ENCODE assay signal across 25 mouse cellular contexts in the genomic region with DNA sequence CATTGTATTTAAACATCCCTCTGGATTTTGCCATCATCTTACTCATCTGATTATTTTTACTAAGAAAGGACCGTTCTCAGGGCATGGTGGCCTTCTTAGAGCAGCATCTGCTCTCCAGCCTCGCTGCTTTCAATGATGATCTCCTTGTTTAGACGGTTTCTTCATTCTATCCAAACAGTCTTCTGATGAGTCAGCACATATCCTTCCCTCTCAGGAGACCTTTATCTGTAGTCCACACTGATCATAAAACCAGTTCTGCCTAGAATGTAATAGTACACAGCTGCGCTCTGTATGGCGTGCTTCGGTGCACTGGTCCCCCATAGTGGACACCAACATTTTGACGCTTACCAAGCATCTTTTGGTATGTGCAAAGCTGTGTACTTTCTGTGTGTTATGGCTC. TPM values are rescaled to one million over a fixed set of nuclear protein-coding genes. Genes with fewer than 3 reads are reported as not detected.
A peak's percentile ranks its signal among the peaks of the same experiment; 100 is the strongest.
DNase-seq lines count a peak whose midpoint lies in the region; ATAC-seq and TF ChIP-seq lines count a peak whose summit lies in the region.
"Had no signal": no experiment of that assay in that cellular context is flagged by ENCODE, and none has a peak within 500 bp of the region (broad histone marks: within the 10 kb centered on the region; RNA-seq: fewer than 3 reads in every experiment).

No protein-coding gene starts in this region.

- intact Hi-C loops in left cerebral cortex, postnatal 10 days (cut with DNase I), result no loop called here

- TF ChIP-seq CTCF in cerebellum, adult 2 months (IDR thresholded peaks at IDR 0.05; ENCODE audit: borderline replicate concordance, insufficient read depth, low read depth, low read length), result no peak
- TF ChIP-seq CTCF in G1E (IDR thresholded peaks at IDR 0.05; ENCODE audit: low read depth, low read length), result no peak
- TF ChIP-seq CTCF in liver, postnatal 0 days (IDR thresholded peaks at IDR 0.05; ENCODE audit: low read depth), result no peak
- no peak for TF ChIP-seq CTCF in thymus, adult 2 months (IDR thresholded peaks at IDR 0.05; ENCODE audit: borderline replicate concordance, control insufficient read depth, extremely low read depth, insufficient read depth, low read length, poor library complexity)

- no peak for TF ChIP-seq EP300 in liver, postnatal 0 days (IDR thresholded peaks at IDR 0.05; ENCODE audit: low read depth)

- TF ChIP-seq POLR2A in cerebellum, adult 2 months (IDR thresholded peaks at IDR 0.05; ENCODE audit: borderline replicate concordance, insufficient read depth, low read length), result no peak
- TF ChIP-seq POLR2A in thymus, adult 2 months (IDR thresholded peaks at IDR 0.05; ENCODE audit: control insufficient read depth, extremely low read depth, insufficient read depth, low read length, poor library complexity), result no peak

- no peak overlapping the region for H3K4me2 ChIP-seq in intestine, embryonic 16.5 days (ENCODE audit: low read depth, low read length)
- no peak overlapping the region for H3K4me2 ChIP-seq in liver, postnatal 0 days (ENCODE audit: low read depth, low read length)
- H3K4me2 ChIP-seq in kidney, embryonic 16.5 days (replicated peaks; ENCODE audit: low read depth, low read length), result no peak overlapping the region
- H3K4me2 ChIP-seq: heart, embryonic 12.5 days; hindbrain, embryonic 15.5 days; limb, embryonic 15.5 days; midbrain, embryonic 11.5 days; neural tube, embryonic 12.5 days had no signal

- no peak overlapping the region for H3K9ac ChIP-seq in intestine, embryonic 16.5 days (ENCODE audit: low read depth, low read length)
- H3K9ac ChIP-seq in liver, postnatal 0 days (replicated peaks), result no peak overlapping the region
- no peak overlapping the region for H3K9ac ChIP-seq in kidney, embryonic 16.5 days (replicated peaks; ENCODE audit: low read length)
- H3K9ac ChIP-seq: forebrain, postnatal 0 days; heart, embryonic 12.5 days; hindbrain, embryonic 15.5 days; limb, embryonic 15.5 days; neural tube, embryonic 12.5 days had no signal

- 77% methylated on average over 7 of the region's 7 CpGs for WGBS in cerebellum, adult 2 months
- WGBS in intestine, embryonic 16.5 days, result 60% methylated on average over 7 of the region's 7 CpGs
- WGBS in liver, postnatal 0 days (ENCODE audit: insufficient replicate concordance), result 75% methylated on average over 7 of the region's 7 CpGs
- WGBS in kidney, embryonic 16.5 days, result 85% methylated on average over 7 of the region's 7 CpGs
- 92% methylated on average over 7 of the region's 7 CpGs for WGBS in thymus, adult 2 months

- peak overlapping the region; percentile 77; the same call in 1 of the 2 replicates for H3K27ac ChIP-seq in cerebellum, adult 2 months (ENCODE audit: insufficient read depth, low read length)
- no peak overlapping the region for H3K27ac ChIP-seq in intestine, embryonic 16.5 days (ENCODE audit: low read length)
- no peak overlapping the region for H3K27ac ChIP-seq in liver, postnatal 0 days (ENCODE audit: low read depth)
- H3K27ac ChIP-seq in kidney, embryonic 16.5 days (ENCODE audit: low read length), result no peak overlapping the region
- H3K27ac ChIP-seq in thymus, adult 2 months (ENCODE audit: control insufficient read depth, insufficient read depth, low read length), result no peak overlapping the region
- H3K27ac ChIP-seq: forebrain, embryonic 10.5 days; gastrocnemius, adult 2 months; hindbrain, embryonic 15.5 days; limb, embryonic 15.5 days; neural tube, embryonic 12.5 days had no signal

- H3K27me3 ChIP-seq in cerebellum, adult 2 months (ENCODE audit: control insufficient read depth, insufficient read depth, low read length), result no peaks in the 10 kb centered on the region
- H3K27me3 ChIP-seq in G1E (ENCODE audit: insufficient read depth, low read length), result no peaks in the 10 kb centered on the region
- no peaks in the 10 kb centered on the region for H3K27me3 ChIP-seq in intestine, embryonic 16.5 days (replicated peaks; ENCODE audit: control insufficient read depth, insufficient read depth, low read length)
- H3K27me3 ChIP-seq in liver, postnatal 0 days (ENCODE audit: insufficient read depth, low read length), result no peaks in the 10 kb centered on the region
- no peaks in the 10 kb centered on the region for H3K27me3 ChIP-seq in kidney, embryonic 16.5 days (ENCODE audit: insufficient read depth, low read length)
- H3K27me3 ChIP-seq in thymus, adult 2 months (ENCODE audit: control insufficient read depth, insufficient read depth, low read length), result no peaks in the 10 kb centered on the region
- H3K27me3 ChIP-seq: heart, embryonic 12.5 days; hindbrain, embryonic 15.5 days; limb, embryonic 15.5 days; neural tube, embryonic 12.5 days had no signal

- no peak for DNase-seq in cerebellum, adult 2 months
- no peak for DNase-seq in cerebellum, adult 8-10 months
- DNase-seq in G1E (ENCODE audit: low spot score), result peak; percentile 59
- no peak for DNase-seq in liver, postnatal 0 days
- no peak for DNase-seq in thymus, adult 2 months
- DNase-seq in left cerebral cortex, postnatal 10 days (ENCODE audit: extremely low spot score in 1 of 2, low spot score in 2 of 2), result no peak
- DNase-seq: adrenal gland, adult 2 months; cerebellum, adult 9-11 months; embryo, embryonic 11 days; forebrain, postnatal 0 days; gastrocnemius, adult 2 months; heart, postnatal 36 days; kidney, adult 11 months; kidney, postnatal 10 days; right cerebral cortex, adult 18-20 months; thymus, postnatal 4 days had no signal

- H3K36me3 ChIP-seq in G1E (replicated peaks), result peaks cover 12% of the 10 kb centered on the region
- no peaks in the 10 kb centered on the region for H3K36me3 ChIP-seq in intestine, embryonic 16.5 days (ENCODE audit: control insufficient read depth, insufficient read depth, low read length)
- H3K36me3 ChIP-seq in liver, postnatal 0 days (replicated peaks; ENCODE audit: insufficient read depth, low read length), result 0 out of 2 replicates have a peak, but pooled peaks cover 2% of the 10 kb centered on the region
- H3K36me3 ChIP-seq in kidney, embryonic 16.5 days (ENCODE audit: insufficient read depth, low read length), result no peaks in the 10 kb centered on the region
- no peaks in the 10 kb centered on the region for H3K36me3 ChIP-seq in thymus, adult 2 months (ENCODE audit: control insufficient read depth, insufficient read depth, low read length)
- H3K36me3 ChIP-seq: forebrain, embryonic 10.5 days; heart, embryonic 12.5 days; hindbrain, embryonic 15.5 days; limb, embryonic 15.5 days; neural tube, embryonic 12.5 days had no signal

- peak; percentile 80 for ATAC-seq in G1E (ENCODE audit: extremely low read depth, insufficient number of reproducible peaks, low FRiP score, poor library complexity, severe bottlenecking)
- ATAC-seq in intestine, embryonic 16.5 days, result peak; percentile 58; the same call in 1 of the 2 replicates
- ATAC-seq in liver, postnatal 0 days, result peak; percentile 56
- ATAC-seq in kidney, embryonic 16.5 days (ENCODE audit: low FRiP score, low TSS enrichment), result no peak; the same call in 1 of the 2 replicates
- ATAC-seq: forebrain, postnatal 0 days; lung, postnatal 0 days had no signal

- H3K9me3 ChIP-seq in G1E (replicated peaks), result no peaks in the 10 kb centered on the region
- no peaks in the 10 kb centered on the region for H3K9me3 ChIP-seq in intestine, embryonic 16.5 days (ENCODE audit: control insufficient read depth, low read length)
- H3K9me3 ChIP-seq in liver, postnatal 0 days (ENCODE audit: low read length), result no peaks in the 10 kb centered on the region
- H3K9me3 ChIP-seq in kidney, embryonic 16.5 days (ENCODE audit: low read length), result no peaks in the 10 kb centered on the region
- H3K9me3 ChIP-seq: forebrain, embryonic 10.5 days; heart, embryonic 12.5 days; hindbrain, embryonic 15.5 days; limb, embryonic 15.5 days; neural tube, embryonic 12.5 days had no signal

- H3K4me1 ChIP-seq in cerebellum, adult 2 months (ENCODE audit: control insufficient read depth, insufficient read depth, low read length), result peaks cover 29% of the 10 kb centered on the region
- H3K4me1 ChIP-seq in G1E (ENCODE audit: insufficient read depth, low read depth, low read length), result peaks cover 60% of the 10 kb centered on the region
- H3K4me1 ChIP-seq in intestine, embryonic 16.5 days (ENCODE audit: control insufficient read depth, insufficient read depth, low read length), result peaks cover 18% of the 10 kb centered on the region
- peaks cover 3% of the 10 kb centered on the region; the same call in 1 of the 2 replicates for H3K4me1 ChIP-seq in liver, postnatal 0 days (ENCODE audit: insufficient read depth)
- 0 out of 2 replicates have a peak, but pooled peaks cover 5% of the 10 kb centered on the region for H3K4me1 ChIP-seq in kidney, embryonic 16.5 days (ENCODE audit: insufficient read depth, low read length)
- H3K4me1 ChIP-seq in thymus, adult 2 months (replicated peaks; ENCODE audit: control insufficient read depth, insufficient read depth, low read length), result no peaks in the 10 kb centered on the region
- H3K4me1 ChIP-seq: forebrain, embryonic 10.5 days; hindbrain, embryonic 15.5 days; limb, embryonic 15.5 days; neural tube, embryonic 12.5 days had no signal

- no peak overlapping the region for H3K4me3 ChIP-seq in cerebellum, adult 2 months (replicated peaks; ENCODE audit: insufficient read depth, low read depth, low read length)
- no peak overlapping the region; the same call in 1 of the 2 replicates for H3K4me3 ChIP-seq in G1E (ENCODE audit: low read depth, low read length)
- no peak overlapping the region for H3K4me3 ChIP-seq in intestine, embryonic 16.5 days (ENCODE audit: low read length)
- H3K4me3 ChIP-seq in liver, postnatal 0 days (ENCODE audit: low read depth, low read length), result no peak overlapping the region
- H3K4me3 ChIP-seq in kidney, embryonic 16.5 days (ENCODE audit: low read length), result no peak overlapping the region
- H3K4me3 ChIP-seq in thymus, adult 2 months (ENCODE audit: control insufficient read depth, insufficient read depth, low read length), result no peak overlapping the region
- H3K4me3 ChIP-seq: forebrain, embryonic 10.5 days; gastrocnemius, adult 2 months; heart, embryonic 12.5 days; hindbrain, embryonic 15.5 days; limb, embryonic 15.5 days; neural tube, embryonic 12.5 days had no signal

RNA-seq across cellular contexts. Expression of a gene that starts 19.5 kb away (rescaled TPM):
- polyA plus RNA-seq in cerebellum, adult 2 months (2012; rRNA removed), result 77.0 and 85.3 TPM in 2 replicates
- total RNA-seq in G1E (2014; fragmentation: Nextera tagmentation), result 42.3 and 44.7 TPM in 2 replicates
- 14.4 and 15.6 TPM in 2 replicates for total RNA-seq in G1E (2017)
- polyA plus RNA-seq in G1E (2012), result 5.2 and 6.6 TPM in 2 replicates
- polyA plus RNA-seq in intestine, embryonic 16.5 days (2015; fragmentation: Nextera tagmentation; extraction: Ambion mirVana), result 17.2 and 22.0 TPM in 2 replicates
- 10.7 and 11.6 TPM in 2 replicates for polyA plus RNA-seq in liver, postnatal 0 days (2015; fragmentation: Nextera tagmentation; extraction: Ambion mirVana)
- 15.2 and 33.7 TPM in 2 replicates for polyA plus RNA-seq in kidney, embryonic 16.5 days (2015; fragmentation: Nextera tagmentation; extraction: Ambion mirVana)
- polyA plus RNA-seq in thymus, adult 2 months (2012; rRNA removed), result 17.8 and 18.1 TPM in 2 replicates
- 10 to 100 TPM; 51.4 to 57.3 TPM for total RNA-seq in left cerebral cortex, postnatal 10 days (2021)
